Mouse (Mus musculus): ENCODE measurements around the gene Crygc. TPM values are rescaled to one million over a fixed set of nuclear protein-coding genes. Genes with fewer than 3 reads are reported as not detected.

Crygc gene
- total and polyA plus RNA-seq, 3 experiments, result not detected

DNA sequence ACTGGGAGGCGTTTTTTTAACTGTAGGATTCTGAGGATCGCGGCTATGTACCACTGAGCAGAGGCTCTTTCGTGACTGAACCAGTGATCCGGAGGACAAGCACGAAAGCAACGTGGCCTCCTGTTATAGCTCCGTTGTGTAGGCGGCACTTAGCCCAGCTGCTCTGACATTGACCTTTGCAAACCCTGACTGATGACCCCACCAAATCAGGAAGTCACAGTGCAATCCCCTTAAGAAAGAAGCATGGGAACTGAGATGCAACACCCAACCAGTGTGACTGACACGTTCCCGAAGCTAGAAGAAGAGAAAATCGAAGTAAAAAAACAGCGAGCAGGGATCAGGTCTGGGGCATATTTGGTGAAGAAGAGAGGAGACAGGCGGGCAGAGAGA is 39.3 kb upstream of the Crygc start:
- peak in 1 of 2 experiments; percentile 24 for DNase-seq
- no peaks in the 10 kb centered on the region for H3K4me1 ChIP-seq (ENCODE audit: control insufficient read depth, insufficient read depth, low read length)
- intact Hi-C loops (cut with DNase I), result loop anchor here (1.0 kb wide), 1 partner anchor 66 kb away; no protein-coding TSS in a partner anchor
- H3K36me3 ChIP-seq (ENCODE audit: control insufficient read depth, insufficient read depth, low read length), result no peaks in the 10 kb centered on the region
- H3K79me2 ChIP-seq (replicated peaks; ENCODE audit: control insufficient read depth, insufficient read depth, low read length), result no peaks in the 10 kb centered on the region
- 40% methylated on average over 14 of the region's 14 CpGs for WGBS
- TF ChIP-seq EP300 (IDR thresholded peaks at IDR 0.05; ENCODE audit: insufficient read depth, low read depth, low read length) (no peak), CTCF (IDR thresholded peaks at IDR 0.05) (no peak), POLR2A (IDR thresholded peaks at IDR 0.05; ENCODE audit: insufficient read depth, low read depth, low read length) (no peak)
- no peaks in the 10 kb centered on the region for H3K27me3 ChIP-seq (ENCODE audit: control insufficient read depth, insufficient read depth, low read length)
- peak overlapping the region; percentile 58 for H3K27ac ChIP-seq
- H3K9ac ChIP-seq (ENCODE audit: low read depth, low read length), result peak overlapping the region; percentile 2; the same call in 1 of the 2 replicates
- H3K4me3 ChIP-seq, result peak overlapping the region; percentile 28; the same call in 1 of the 2 replicates

DNA sequence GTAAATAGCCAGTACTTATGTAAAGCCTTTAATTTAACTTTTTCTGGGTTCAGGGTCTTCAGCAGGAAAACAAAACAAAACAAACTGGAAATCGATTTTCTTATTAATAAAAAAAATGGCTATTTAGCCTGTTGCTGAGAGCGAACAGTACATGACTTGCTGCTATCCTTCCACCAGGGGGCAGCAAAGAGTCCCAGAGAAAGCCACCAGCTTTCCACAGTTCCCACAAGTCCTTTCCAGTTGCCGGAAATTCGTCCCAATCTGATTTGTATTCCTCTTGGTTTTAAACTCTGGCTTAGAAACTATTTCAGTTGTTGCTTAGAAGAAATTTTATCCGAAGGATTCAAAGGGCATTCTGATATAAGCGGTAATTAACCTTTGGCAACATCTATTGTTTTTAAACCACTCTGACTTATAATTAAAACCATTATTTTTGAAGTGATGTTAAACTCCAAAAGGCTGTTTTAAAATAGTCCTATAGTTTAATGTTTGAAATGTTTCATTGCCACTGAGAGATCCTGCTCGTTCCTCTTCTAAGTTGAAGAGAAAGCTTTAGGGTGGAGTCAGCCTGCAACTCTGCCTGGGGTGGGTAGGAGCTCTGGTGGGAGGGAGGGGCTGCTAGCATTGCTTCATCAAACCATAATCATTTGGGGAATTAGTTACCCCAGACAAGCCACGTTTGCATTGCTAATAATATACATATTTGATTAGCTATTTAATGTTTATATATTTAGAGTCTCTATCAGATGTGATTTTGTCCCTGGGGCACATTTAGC is 38.7 kb upstream of the Crygc start:
- 6% methylated on average over 8 of the region's 8 CpGs for WGBS
- no peaks in the 10 kb centered on the region for H3K27me3 ChIP-seq (ENCODE audit: control insufficient read depth, insufficient read depth, low read length)
- H3K9ac ChIP-seq (ENCODE audit: low read depth, low read length), result no peak overlapping the region
- peak overlapping the region; percentile 58 for H3K27ac ChIP-seq
- H3K4me3 ChIP-seq, result peak overlapping the region; percentile 28
- H3K36me3 ChIP-seq (ENCODE audit: control insufficient read depth, insufficient read depth, low read length), result no peaks in the 10 kb centered on the region
- H3K79me2 ChIP-seq (replicated peaks; ENCODE audit: control insufficient read depth, insufficient read depth, low read length), result no peaks in the 10 kb centered on the region
- intact Hi-C loops (cut with DNase I), result loop anchor here (1.0 kb wide), 1 partner anchor 67 kb away; no protein-coding TSS in a partner anchor
- H3K4me1 ChIP-seq (ENCODE audit: control insufficient read depth, insufficient read depth, low read length), result no peaks in the 10 kb centered on the region
- TF ChIP-seq CTCF (IDR thresholded peaks at IDR 0.05), result peak; percentile 99; the same call in 1 of the 2 replicates
- no peak for TF ChIP-seq POLR2A (IDR thresholded peaks at IDR 0.05; ENCODE audit: insufficient read depth, low read depth, low read length)
- TF ChIP-seq EP300 (IDR thresholded peaks at IDR 0.05; ENCODE audit: insufficient read depth, low read depth, low read length), result peak; percentile 66; the same call in 1 of the 2 replicates
- DNase-seq, result peak; percentile 55

DNA sequence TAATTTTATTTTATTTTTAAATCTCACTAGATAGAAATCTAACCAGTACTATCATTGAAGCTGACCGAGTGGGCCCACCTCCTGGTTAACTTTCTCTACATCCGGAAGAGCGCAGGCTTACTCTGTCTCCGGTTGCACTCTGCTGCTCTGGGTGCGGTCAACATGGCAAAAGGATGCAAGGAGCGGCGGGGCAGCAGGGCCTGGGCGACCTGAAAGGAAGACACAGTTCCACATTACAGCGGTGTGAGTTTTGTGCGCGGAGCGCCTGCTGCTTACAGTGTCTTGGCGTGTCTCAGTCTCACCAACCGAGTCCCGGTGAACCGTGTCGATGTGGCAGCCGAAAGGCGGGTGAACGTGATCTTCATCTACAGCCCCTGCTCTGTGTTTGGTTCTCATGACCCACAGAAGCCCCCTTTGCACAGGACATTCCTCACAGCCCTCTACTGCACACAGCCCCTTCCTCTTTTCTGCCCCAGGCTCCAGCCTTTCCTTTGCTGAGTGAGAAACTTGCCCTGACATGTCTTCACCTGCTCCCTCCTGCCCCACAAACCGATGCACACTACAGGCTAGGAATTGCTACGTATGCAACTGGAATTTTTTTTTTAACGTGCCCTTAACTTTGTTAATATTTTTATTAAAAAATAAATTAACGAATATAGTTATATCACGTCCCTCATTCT is 36.4 kb upstream of the Crygc start:
- Histone ChIP-seq H3K9ac (ENCODE audit: low read depth, low read length) (no peak overlapping the region), H3K27me3 (ENCODE audit: control insufficient read depth, insufficient read depth, low read length) (no peaks in the 10 kb centered on the region), H3K79me2 (replicated peaks; ENCODE audit: control insufficient read depth, insufficient read depth, low read length) (no peaks in the 10 kb centered on the region), H3K4me1 (ENCODE audit: control insufficient read depth, insufficient read depth, low read length) (no peaks in the 10 kb centered on the region), H3K36me3 (ENCODE audit: control insufficient read depth, insufficient read depth, low read length) (no peaks in the 10 kb centered on the region), H3K27ac (no peak overlapping the region), H3K4me3 (no peak overlapping the region)
- intact Hi-C loops (cut with DNase I), result no loop called here
- WGBS, result 72% methylated on average over 25 of the region's 25 CpGs
- no peak for DNase-seq
- TF ChIP-seq EP300 (IDR thresholded peaks at IDR 0.05; ENCODE audit: insufficient read depth, low read depth, low read length), result no peak
- TF ChIP-seq POLR2A (IDR thresholded peaks at IDR 0.05; ENCODE audit: insufficient read depth, low read depth, low read length), result no peak
- no peak for TF ChIP-seq CTCF (IDR thresholded peaks at IDR 0.05)

GRCm38 (mm10) chr1:65109196-65109595 is 35.7 kb upstream of the Crygc start:
- Histone ChIP-seq H3K27ac (no peak overlapping the region), H3K4me1 (ENCODE audit: control insufficient read depth, insufficient read depth, low read length) (no peaks in the 10 kb centered on the region), H3K27me3 (ENCODE audit: control insufficient read depth, insufficient read depth, low read length) (no peaks in the 10 kb centered on the region), H3K79me2 (replicated peaks; ENCODE audit: control insufficient read depth, insufficient read depth, low read length) (no peaks in the 10 kb centered on the region), H3K4me3 (no peak overlapping the region), H3K36me3 (ENCODE audit: control insufficient read depth, insufficient read depth, low read length) (no peaks in the 10 kb centered on the region), H3K9ac (ENCODE audit: low read depth, low read length) (no peak overlapping the region)
- no peak for DNase-seq
- TF ChIP-seq EP300 (IDR thresholded peaks at IDR 0.05; ENCODE audit: insufficient read depth, low read depth, low read length), result no peak
- TF ChIP-seq POLR2A (IDR thresholded peaks at IDR 0.05; ENCODE audit: insufficient read depth, low read depth, low read length), result no peak
- no peak for TF ChIP-seq CTCF (IDR thresholded peaks at IDR 0.05)
- 89% methylated on average over 8 of the region's 8 CpGs for WGBS
- intact Hi-C loops (cut with DNase I), result no loop called here

GRCm38 (mm10) chr1:65107654-65108279 is 34.3 kb upstream of the Crygc start:
- DNase-seq, result no peak
- Histone ChIP-seq H3K27me3 (ENCODE audit: control insufficient read depth, insufficient read depth, low read length) (no peaks in the 10 kb centered on the region), H3K9ac (ENCODE audit: low read depth, low read length) (no peak overlapping the region), H3K36me3 (ENCODE audit: control insufficient read depth, insufficient read depth, low read length) (no peaks in the 10 kb centered on the region), H3K4me3 (no peak overlapping the region), H3K4me1 (ENCODE audit: control insufficient read depth, insufficient read depth, low read length) (no peaks in the 10 kb centered on the region), H3K79me2 (replicated peaks; ENCODE audit: control insufficient read depth, insufficient read depth, low read length) (no peaks in the 10 kb centered on the region), H3K27ac (no peak overlapping the region)
- no peak for TF ChIP-seq POLR2A (IDR thresholded peaks at IDR 0.05; ENCODE audit: insufficient read depth, low read depth, low read length)
- TF ChIP-seq CTCF (IDR thresholded peaks at IDR 0.05), result no peak
- TF ChIP-seq EP300 (IDR thresholded peaks at IDR 0.05; ENCODE audit: insufficient read depth, low read depth, low read length), result no peak
- 75% methylated on average over 10 of the region's 10 CpGs for WGBS
- intact Hi-C loops (cut with DNase I), result no loop called here
